Mouse (Mus musculus) embryonic fibroblast, embryonic 13.5 days (primary cell): ENCODE data around the gene Astn2. TPM values are rescaled to one million over a fixed set of nuclear protein-coding genes. Genes with fewer than 3 reads are reported as not detected.

Source experiments
- H3K27ac ChIP-seq: 2 replicates; pipeline ENCODE4 v1.5.1; 2012; ENCODE audit warnings: low read length, control low read depth, inconsistent platforms; ENCODE audit not compliant: insufficient read depth
- H3K4me1 ChIP-seq: 2 replicates; pipeline ENCODE4 v1.6.1; 2011; ENCODE audit warnings: low read length; ENCODE audit not compliant: control insufficient read depth, insufficient read depth
- H3K4me3 ChIP-seq: 2 replicates; pipeline ENCODE4 v1.5.1; 2011; ENCODE audit warnings: mild to moderate bottlenecking, control low read depth, low read length; ENCODE audit not compliant: insufficient read depth
- CTCF ChIP-seq: IDR thresholded peaks from 2 replicates; pipeline ENCODE4 v1.5.1; 2011; ENCODE audit warnings: mild to moderate bottlenecking, control low read depth, low read length, moderate library complexity, borderline replicate concordance; ENCODE audit not compliant: insufficient read depth
- POLR2A ChIP-seq: IDR thresholded peaks from 2 replicates; pipeline ENCODE4 v1.6.1; 2011; ENCODE audit warnings: low read depth, mild to moderate bottlenecking, control low read depth, low read length, moderate library complexity
- polyA plus RNA-seq: library from polyadenylated mRNA; stranded (reverse); fragments of >200 nt; gene quantifications from 2 replicates; pipeline ENCODE4 v1.2.4, GENCODE M21; 2011; ENCODE audit warnings: low read depth; ENCODE audit not compliant: missing spikeins, insufficient read length

The Astn2 gene
- polyA plus RNA-seq, 1 experiment, result 4.2 TPM

DNA sequence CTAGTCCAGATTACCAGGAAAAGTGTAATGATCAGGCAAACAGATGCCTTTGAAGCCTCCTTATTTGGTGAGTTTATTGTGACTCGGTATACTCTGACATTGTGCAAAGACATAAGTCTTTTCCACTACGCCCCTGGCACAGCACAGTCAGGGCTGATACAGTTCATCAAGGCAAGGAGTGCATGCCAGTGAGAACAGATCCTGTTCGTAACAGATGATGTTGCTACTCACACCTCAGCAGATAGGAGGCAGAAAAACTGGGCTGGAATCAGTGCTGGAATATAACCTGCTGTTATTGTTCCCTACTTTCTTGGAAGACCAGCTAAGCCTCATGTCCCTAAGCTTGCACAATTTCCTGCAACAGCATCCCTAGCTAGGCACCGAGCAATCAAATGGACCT lies 565.6 kb downstream of the Astn2 start:
- no peak overlapping the region for H3K27ac ChIP-seq
- TF ChIP-seq CTCF, result no peak
- no peak for TF ChIP-seq POLR2A
- H3K4me3 ChIP-seq, result no peak overlapping the region
- no peaks in the 10 kb centered on the region for H3K4me1 ChIP-seq

DNA sequence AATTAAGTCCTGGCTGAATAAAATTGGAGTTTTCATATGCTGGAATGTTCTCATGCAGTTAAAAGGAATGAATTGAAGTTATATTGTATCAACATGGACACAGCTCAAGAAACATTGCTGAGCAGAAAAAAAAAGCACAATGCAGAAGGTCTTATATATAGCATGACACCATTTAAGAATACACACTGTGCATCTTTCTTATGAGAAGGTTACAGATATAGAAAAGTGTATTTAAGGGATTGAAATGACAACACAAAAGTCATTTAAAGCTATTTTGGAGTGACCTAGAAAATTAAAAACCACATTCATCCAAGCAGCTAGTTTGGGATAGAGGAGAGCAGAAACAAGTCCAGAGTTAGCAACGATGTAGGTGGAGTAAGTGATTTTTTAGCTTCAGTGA lies 571.4 kb downstream of the Astn2 start:
- Histone ChIP-seq H3K4me1 (no peaks in the 10 kb centered on the region), H3K4me3 (no peak overlapping the region), H3K27ac (no peak overlapping the region)
- no peak for TF ChIP-seq POLR2A
- no peak for TF ChIP-seq CTCF

DNA sequence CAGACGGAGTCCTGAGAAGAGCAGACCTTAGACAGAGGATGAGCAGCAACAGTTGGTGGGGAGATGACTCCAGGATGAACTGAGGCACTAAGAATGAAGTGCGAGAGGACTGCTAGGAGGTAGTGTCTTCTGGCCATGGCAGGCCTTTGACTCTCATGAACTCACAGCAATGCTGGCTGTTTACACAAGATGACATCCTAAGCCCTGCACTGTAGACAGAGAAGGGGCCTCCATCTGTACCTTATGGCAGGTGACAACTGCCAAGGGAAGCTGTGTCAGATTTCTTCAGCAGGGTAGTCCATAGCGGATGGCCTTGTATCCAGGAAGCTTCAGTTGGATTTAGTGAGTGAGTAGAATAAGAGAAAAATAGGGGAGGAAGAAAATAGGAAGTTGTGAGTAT lies 572.5 kb downstream of the Astn2 start:
- TF ChIP-seq POLR2A (no peak), CTCF (no peak)
- no peaks in the 10 kb centered on the region for H3K4me1 ChIP-seq
- no peak overlapping the region for H3K4me3 ChIP-seq
- no peak overlapping the region for H3K27ac ChIP-seq

DNA sequence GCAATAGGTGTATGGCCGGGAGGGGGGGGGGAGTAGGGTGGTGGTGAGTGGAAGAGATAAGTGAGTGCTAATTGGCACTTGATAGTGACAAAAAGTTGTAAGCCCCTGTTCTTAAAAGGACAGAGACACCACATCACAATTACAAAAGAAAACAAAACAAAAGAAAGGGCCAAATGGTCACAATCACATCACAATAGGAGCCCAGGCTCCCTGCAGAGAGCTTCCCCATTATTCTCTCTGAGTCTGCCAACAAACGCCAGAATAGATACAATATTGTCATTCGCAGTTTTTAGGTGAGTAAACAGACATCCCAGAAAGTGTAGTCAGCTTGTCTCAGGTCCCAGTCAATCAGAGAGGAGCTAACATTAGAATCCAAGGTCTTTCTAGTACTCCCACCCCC lies 573.9 kb downstream of the Astn2 start:
- Histone ChIP-seq H3K4me1 (no peaks in the 10 kb centered on the region), H3K4me3 (no peak overlapping the region), H3K27ac (no peak overlapping the region)
- TF ChIP-seq POLR2A (no peak), CTCF (no peak)

DNA sequence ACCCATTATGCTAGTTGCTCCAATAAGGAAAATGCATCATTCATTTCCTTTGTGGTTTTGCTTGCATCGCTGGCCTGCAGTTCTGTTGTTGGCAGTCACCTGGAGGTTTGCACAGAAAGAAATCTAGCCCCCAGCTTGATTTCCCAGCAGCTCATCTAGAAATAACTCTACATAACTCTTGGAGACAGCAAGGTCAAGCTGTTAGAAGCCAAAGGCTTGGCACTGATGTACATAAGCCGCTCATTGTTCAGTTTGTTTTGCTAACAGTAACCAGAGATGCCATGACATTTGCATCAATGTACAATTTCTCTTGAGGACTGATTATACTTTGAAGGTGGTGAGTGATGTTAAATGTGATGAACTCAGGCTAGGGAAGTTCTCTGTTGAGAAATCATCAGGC lies 583.3 kb downstream of the Astn2 start:
- H3K4me3 ChIP-seq, result no peak overlapping the region
- no peak overlapping the region for H3K27ac ChIP-seq
- no peak for TF ChIP-seq CTCF
- TF ChIP-seq POLR2A, result no peak
- H3K4me1 ChIP-seq, result no peaks in the 10 kb centered on the region

DNA sequence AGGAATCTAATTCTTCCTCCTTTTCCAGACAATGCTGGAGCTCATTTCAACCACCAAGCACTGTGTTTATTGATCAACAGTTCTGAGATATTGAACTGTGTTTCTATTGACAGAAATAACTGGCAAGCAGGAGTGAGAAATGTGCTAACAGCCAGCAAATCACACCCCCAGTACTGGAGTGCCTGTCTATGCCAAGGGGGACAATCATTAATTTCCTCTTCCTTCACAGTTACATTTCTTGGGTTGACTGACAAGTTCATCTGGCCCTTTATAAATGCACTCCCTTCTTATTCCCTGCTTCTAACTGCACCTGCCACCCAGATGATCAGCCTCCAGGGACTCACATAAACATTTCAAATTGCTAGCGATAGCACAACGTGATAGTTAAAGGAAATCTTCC lies 584.2 kb downstream of the Astn2 start:
- no peak overlapping the region for H3K4me3 ChIP-seq
- H3K4me1 ChIP-seq, result no peaks in the 10 kb centered on the region
- no peak overlapping the region for H3K27ac ChIP-seq
- TF ChIP-seq POLR2A (no peak), CTCF (no peak)

DNA sequence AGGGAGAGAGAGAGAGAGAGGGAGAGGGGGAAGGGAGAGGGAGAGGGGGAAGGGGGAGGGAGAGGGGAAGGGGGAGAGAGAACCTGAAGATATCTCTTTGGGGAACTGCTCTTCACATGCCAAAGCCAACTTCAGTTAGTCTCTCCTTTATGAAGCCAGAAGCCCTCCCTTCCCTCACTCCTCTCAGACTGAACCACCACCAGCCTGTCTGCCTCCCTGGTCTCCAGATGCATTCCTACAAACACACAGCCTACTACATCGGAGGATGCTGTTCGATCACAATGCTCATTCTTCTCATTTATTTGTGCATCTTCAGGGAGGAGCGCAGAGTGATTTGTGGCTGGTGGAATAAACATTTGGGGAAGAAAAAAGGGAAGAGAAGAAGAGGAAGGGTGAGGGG lies 584.6 kb downstream of the Astn2 start:
- Histone ChIP-seq H3K27ac (no peak overlapping the region), H3K4me1 (no peaks in the 10 kb centered on the region), H3K4me3 (no peak overlapping the region)
- TF ChIP-seq CTCF (no peak), POLR2A (no peak)

DNA sequence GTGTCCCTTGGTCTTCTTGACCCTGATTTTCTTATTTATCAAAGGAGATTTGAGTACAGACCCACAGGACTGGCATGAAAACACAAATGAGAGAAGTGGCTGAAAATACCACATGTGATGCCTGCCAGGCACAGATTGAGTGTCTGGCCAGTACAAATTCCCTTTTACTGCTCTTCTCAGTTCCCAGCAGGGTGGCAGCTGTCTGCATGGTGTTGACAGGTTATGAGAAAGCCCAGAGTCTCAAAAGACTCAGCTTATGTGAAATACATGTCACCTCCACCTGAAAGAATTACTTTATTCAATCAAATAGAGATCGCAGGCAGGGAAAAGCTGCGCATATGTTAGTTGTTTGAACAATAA lies 590.3 kb downstream of the Astn2 start:
- TF ChIP-seq POLR2A, result no peak
- TF ChIP-seq CTCF, result no peak
- H3K4me3 ChIP-seq, result no peak overlapping the region
- no peak overlapping the region for H3K27ac ChIP-seq
- no peaks in the 10 kb centered on the region for H3K4me1 ChIP-seq

DNA sequence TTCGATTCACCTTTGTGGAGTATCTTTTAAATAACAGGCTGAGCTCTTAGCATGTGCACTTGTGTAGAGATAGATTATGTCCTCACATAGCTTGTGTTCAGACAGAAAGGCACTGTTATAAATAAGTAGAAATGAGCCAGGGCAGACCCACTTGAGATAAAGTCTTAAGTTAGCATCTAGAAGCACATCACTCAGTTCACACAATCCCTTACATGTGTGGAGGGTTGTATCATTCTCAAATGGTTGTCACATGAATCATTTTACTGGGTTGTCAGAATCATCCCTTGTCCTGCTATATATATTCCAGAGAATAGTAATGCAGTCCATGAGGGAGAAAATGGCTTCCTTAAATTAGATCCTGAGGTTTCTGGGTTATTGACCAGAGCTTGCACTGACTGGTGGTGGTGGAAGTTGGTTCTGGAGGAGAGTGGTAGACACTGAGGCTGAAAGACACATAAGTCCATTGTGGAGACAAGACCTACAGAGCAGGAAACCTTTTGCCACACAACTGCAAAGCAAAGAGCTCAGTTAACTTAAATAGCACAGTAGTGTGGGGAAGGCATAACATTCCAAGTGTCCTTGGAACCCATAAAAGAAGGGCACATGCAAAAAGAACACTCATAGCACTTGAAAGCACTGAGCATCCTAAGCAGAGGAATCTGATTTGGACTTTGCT lies 590.8 kb downstream of the Astn2 start:
- Histone ChIP-seq H3K4me3 (no peak overlapping the region), H3K4me1 (no peaks in the 10 kb centered on the region), H3K27ac (no peak overlapping the region)
- TF ChIP-seq CTCF (no peak), POLR2A (no peak)

DNA sequence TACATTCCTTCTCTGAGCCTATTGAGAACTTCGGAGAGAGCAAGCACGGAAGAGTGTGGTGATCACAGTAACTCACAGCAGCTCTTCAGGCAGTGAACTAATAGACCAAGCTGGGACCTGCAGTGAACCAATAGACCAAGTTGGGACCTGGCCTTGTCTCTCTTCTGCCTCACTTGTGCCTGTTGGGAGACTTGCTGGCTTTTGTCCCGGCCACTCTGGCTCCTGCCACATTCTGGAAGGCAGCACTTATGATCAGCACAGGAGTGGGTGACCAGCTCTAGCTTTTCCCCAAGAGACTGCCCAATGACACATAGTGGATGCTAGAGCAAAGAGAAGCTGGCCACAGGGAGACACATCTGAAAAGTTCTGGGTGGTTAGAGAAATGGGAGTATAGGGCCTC lies 597.1 kb downstream of the Astn2 start:
- H3K27ac ChIP-seq, result no peak overlapping the region
- TF ChIP-seq CTCF (no peak), POLR2A (no peak)
- H3K4me3 ChIP-seq, result no peak overlapping the region
- no peaks in the 10 kb centered on the region for H3K4me1 ChIP-seq

DNA sequence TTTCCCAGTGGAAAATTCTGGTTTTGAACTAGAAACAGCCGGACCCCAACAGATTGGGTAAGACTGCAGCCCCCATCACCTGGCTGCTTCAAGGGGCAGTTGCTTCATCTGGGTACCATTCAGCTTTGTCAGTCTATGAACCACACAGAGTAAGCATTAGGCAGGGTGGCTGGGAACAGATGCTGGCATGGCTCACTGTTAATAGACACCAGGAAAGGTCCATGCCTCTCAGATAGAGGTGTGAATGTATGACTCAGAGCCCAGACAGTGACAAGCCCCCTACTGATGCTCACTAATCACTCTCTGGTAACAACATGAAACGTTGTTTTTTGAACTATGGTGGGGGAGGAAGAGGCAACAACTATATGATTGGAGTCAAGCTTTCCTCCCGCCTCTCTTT lies 603.2 kb downstream of the Astn2 start:
- Histone ChIP-seq H3K27ac (no peak overlapping the region), H3K4me1 (no peaks in the 10 kb centered on the region), H3K4me3 (no peak overlapping the region)
- no peak for TF ChIP-seq POLR2A
- no peak for TF ChIP-seq CTCF
